Mouse (Mus musculus): ENCODE data around the gene Tmbim6. TPM values are rescaled to one million over a fixed set of nuclear protein-coding genes. Genes with fewer than 3 reads are reported as not detected.

Gene Tmbim6
- total and polyA plus RNA-seq, 3 experiments = 207 to 334 (median 253) TPM

GRCm38 (mm10) chr15:99396462-99396861, 3.8 kb downstream of the Tmbim6 start:
- DNase-seq = no peak
- no peak overlapping the region for H3K4me3 ChIP-seq
- H3K27me3 ChIP-seq (ENCODE audit: control insufficient read depth, insufficient read depth, low read length) = no peaks in the 10 kb centered on the region
- H3K9ac ChIP-seq (ENCODE audit: low read depth, low read length) = no peak overlapping the region
- WGBS = 16% methylated on average over 1 of the region's 1 CpGs
- H3K79me2 ChIP-seq (replicated peaks; ENCODE audit: control insufficient read depth, insufficient read depth, low read length) = peaks cover 11% of the 10 kb centered on the region
- peaks cover 39% of the 10 kb centered on the region for H3K4me1 ChIP-seq (ENCODE audit: control insufficient read depth, insufficient read depth, low read length)
- H3K36me3 ChIP-seq (ENCODE audit: control insufficient read depth, insufficient read depth, low read length) = peaks cover 17% of the 10 kb centered on the region
- TF ChIP-seq EP300 (IDR thresholded peaks at IDR 0.05; ENCODE audit: insufficient read depth, low read depth, low read length) = no peak
- peak overlapping the region; percentile 16 for H3K27ac ChIP-seq
- intact Hi-C loops (cut with DNase I) = no loop called here

DNA sequence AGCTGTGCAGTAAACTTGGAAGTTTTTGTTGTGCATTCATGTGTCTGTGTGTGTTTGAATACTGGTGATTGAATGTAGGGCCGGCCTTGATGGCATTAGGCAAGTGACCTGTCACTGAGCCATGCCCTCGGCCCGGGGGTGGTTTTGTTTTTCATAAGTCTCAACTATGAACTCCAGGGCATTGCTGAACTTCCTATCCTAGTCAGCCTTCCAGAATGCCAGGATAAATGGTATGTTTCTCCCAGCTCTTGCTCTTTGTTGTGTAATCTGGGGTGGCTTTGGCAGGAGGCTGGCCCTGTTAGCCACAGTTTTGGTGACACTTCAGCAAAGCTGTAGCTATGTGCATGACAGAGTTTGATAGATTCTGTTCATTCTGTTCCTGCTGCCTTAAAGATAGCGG, 4.2 kb downstream of the Tmbim6 start:
- Histone ChIP-seq H3K4me1 (ENCODE audit: control insufficient read depth, insufficient read depth, low read length) (peaks cover 39% of the 10 kb centered on the region), H3K4me3 (no peak overlapping the region), H3K36me3 (ENCODE audit: control insufficient read depth, insufficient read depth, low read length) (peaks cover 19% of the 10 kb centered on the region), H3K79me2 (replicated peaks; ENCODE audit: control insufficient read depth, insufficient read depth, low read length) (peaks cover 11% of the 10 kb centered on the region), H3K27ac (peak overlapping the region; percentile 16), H3K27me3 (ENCODE audit: control insufficient read depth, insufficient read depth, low read length) (no peaks in the 10 kb centered on the region), H3K9ac (ENCODE audit: low read depth, low read length) (0 out of 2 replicates have a peak overlapping the region, but pooled peaks have one; percentile 11)
- intact Hi-C loops (cut with DNase I) = no loop called here
- TF ChIP-seq POLR2A (IDR thresholded peaks at IDR 0.05; ENCODE audit: insufficient read depth, low read depth, low read length) = no peak
- no peak for TF ChIP-seq EP300 (IDR thresholded peaks at IDR 0.05; ENCODE audit: insufficient read depth, low read depth, low read length)
- TF ChIP-seq CTCF (IDR thresholded peaks at IDR 0.05) = no peak
- no peak for DNase-seq
- 25% methylated on average over 4 of the region's 4 CpGs for WGBS

DNA sequence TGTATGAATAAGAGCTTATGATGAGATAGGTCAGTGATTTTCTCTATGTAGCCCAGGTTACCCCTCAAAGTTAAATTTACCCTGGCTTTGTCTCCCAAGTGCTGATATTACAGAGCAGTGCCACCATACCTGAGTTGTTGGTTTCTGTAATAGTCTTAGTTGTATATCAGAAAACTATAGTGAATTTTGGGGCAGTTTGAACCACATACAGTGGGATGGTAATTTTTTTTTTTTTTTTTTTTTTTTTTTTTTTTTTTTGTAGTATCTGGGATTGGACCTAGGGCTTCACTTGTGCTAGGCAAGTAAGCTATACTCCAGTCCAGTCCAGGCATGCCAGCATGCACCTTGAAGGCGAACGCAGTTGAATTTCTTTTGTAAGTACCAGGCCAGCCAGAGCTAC, 4.9 kb downstream of the Tmbim6 start:
- H3K4me1 ChIP-seq (ENCODE audit: control insufficient read depth, insufficient read depth, low read length) = peaks cover 40% of the 10 kb centered on the region

GRCm38 (mm10) chr15:99399503-99400245, 7.0 kb downstream of the Tmbim6 start:
- Histone ChIP-seq H3K4me3 (no peak overlapping the region), H3K36me3 (ENCODE audit: control insufficient read depth, insufficient read depth, low read length) (peaks cover 28% of the 10 kb centered on the region), H3K4me1 (ENCODE audit: control insufficient read depth, insufficient read depth, low read length) (peaks cover 40% of the 10 kb centered on the region), H3K27ac (no peak overlapping the region; the same call in 1 of the 2 replicates), H3K9ac (ENCODE audit: low read depth, low read length) (peak overlapping the region; percentile 4; the same call in 1 of the 2 replicates), H3K27me3 (ENCODE audit: control insufficient read depth, insufficient read depth, low read length) (no peaks in the 10 kb centered on the region), H3K79me2 (replicated peaks; ENCODE audit: control insufficient read depth, insufficient read depth, low read length) (peaks cover 13% of the 10 kb centered on the region)
- no peak for DNase-seq
- TF ChIP-seq CTCF (IDR thresholded peaks at IDR 0.05) = no peak
- no peak for TF ChIP-seq EP300 (IDR thresholded peaks at IDR 0.05; ENCODE audit: insufficient read depth, low read depth, low read length)
- TF ChIP-seq POLR2A (IDR thresholded peaks at IDR 0.05; ENCODE audit: insufficient read depth, low read depth, low read length) = no peak
- intact Hi-C loops (cut with DNase I) = no loop called here
- 29% methylated on average over 15 of the region's 15 CpGs for WGBS

More for the DNA sequence above, 4.9 kb downstream of the Tmbim6 start:
- H3K27ac ChIP-seq = no peak overlapping the region
- H3K27me3 ChIP-seq (ENCODE audit: control insufficient read depth, insufficient read depth, low read length) = no peaks in the 10 kb centered on the region
- H3K79me2 ChIP-seq (replicated peaks; ENCODE audit: control insufficient read depth, insufficient read depth, low read length) = peaks cover 13% of the 10 kb centered on the region
- intact Hi-C loops (cut with DNase I) = no loop called here
- peaks cover 24% of the 10 kb centered on the region for H3K36me3 ChIP-seq (ENCODE audit: control insufficient read depth, insufficient read depth, low read length)
- no peak for TF ChIP-seq EP300 (IDR thresholded peaks at IDR 0.05; ENCODE audit: insufficient read depth, low read depth, low read length)
- no peak for TF ChIP-seq POLR2A (IDR thresholded peaks at IDR 0.05; ENCODE audit: insufficient read depth, low read depth, low read length)
- TF ChIP-seq CTCF (IDR thresholded peaks at IDR 0.05) = no peak
- no peak overlapping the region for H3K4me3 ChIP-seq
- no peak for DNase-seq
- WGBS = 90% methylated on average over 2 of the region's 2 CpGs
- H3K9ac ChIP-seq (ENCODE audit: low read depth, low read length) = no peak overlapping the region

DNA sequence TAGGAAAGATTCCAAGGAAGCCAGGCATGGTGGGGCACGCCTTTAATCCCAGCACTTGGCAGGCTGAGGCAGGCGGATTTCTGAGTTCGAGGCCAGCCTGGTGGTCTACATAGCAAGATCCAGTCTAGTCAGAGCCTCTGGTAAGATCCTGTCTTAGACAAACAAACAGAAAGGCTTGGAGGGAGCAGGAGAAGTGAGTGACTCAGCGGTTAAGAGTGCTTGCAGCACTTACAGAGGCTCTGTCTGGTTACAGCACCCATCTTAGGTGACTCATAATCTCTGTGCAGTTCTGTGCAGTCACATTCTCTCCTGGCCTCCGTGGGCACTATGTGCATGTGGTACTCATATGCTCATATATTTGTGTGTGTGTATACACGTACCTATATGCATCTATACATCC, 7.9 kb downstream of the Tmbim6 start:
- Histone ChIP-seq H3K4me3 (no peak overlapping the region), H3K36me3 (ENCODE audit: control insufficient read depth, insufficient read depth, low read length) (peaks cover 26% of the 10 kb centered on the region), H3K27me3 (ENCODE audit: control insufficient read depth, insufficient read depth, low read length) (no peaks in the 10 kb centered on the region), H3K27ac (no peak overlapping the region), H3K4me1 (ENCODE audit: control insufficient read depth, insufficient read depth, low read length) (peaks cover 38% of the 10 kb centered on the region), H3K79me2 (replicated peaks; ENCODE audit: control insufficient read depth, insufficient read depth, low read length) (peaks cover 13% of the 10 kb centered on the region), H3K9ac (ENCODE audit: low read depth, low read length) (no peak overlapping the region)
- intact Hi-C loops (cut with DNase I) = no loop called here
- WGBS = 66% methylated on average over 6 of the region's 6 CpGs
- DNase-seq = no peak
- TF ChIP-seq POLR2A (IDR thresholded peaks at IDR 0.05; ENCODE audit: insufficient read depth, low read depth, low read length) (no peak), EP300 (IDR thresholded peaks at IDR 0.05; ENCODE audit: insufficient read depth, low read depth, low read length) (no peak)

GRCm38 (mm10) chr15:99403159-99403889, 10.6 kb downstream of the Tmbim6 start:
- no peak overlapping the region for H3K27ac ChIP-seq
- no peak for DNase-seq
- TF ChIP-seq EP300 (IDR thresholded peaks at IDR 0.05; ENCODE audit: insufficient read depth, low read depth, low read length) (no peak), POLR2A (IDR thresholded peaks at IDR 0.05; ENCODE audit: insufficient read depth, low read depth, low read length) (no peak), CTCF (IDR thresholded peaks at IDR 0.05) (no peak)
- intact Hi-C loops (cut with DNase I) = no loop called here
- peaks cover 26% of the 10 kb centered on the region for H3K4me1 ChIP-seq (ENCODE audit: control insufficient read depth, insufficient read depth, low read length)
- H3K36me3 ChIP-seq (ENCODE audit: control insufficient read depth, insufficient read depth, low read length) = peaks cover 21% of the 10 kb centered on the region
- H3K9ac ChIP-seq (ENCODE audit: low read depth, low read length) = no peak overlapping the region
- peaks cover 11% of the 10 kb centered on the region for H3K79me2 ChIP-seq (replicated peaks; ENCODE audit: control insufficient read depth, insufficient read depth, low read length)
- no peaks in the 10 kb centered on the region for H3K27me3 ChIP-seq (ENCODE audit: control insufficient read depth, insufficient read depth, low read length)
- 76% methylated on average over 12 of the region's 12 CpGs for WGBS
- H3K4me3 ChIP-seq = no peak overlapping the region
